Comparison of ENCODE assay signal across 13 mouse cellular contexts in the genomic region with DNA sequence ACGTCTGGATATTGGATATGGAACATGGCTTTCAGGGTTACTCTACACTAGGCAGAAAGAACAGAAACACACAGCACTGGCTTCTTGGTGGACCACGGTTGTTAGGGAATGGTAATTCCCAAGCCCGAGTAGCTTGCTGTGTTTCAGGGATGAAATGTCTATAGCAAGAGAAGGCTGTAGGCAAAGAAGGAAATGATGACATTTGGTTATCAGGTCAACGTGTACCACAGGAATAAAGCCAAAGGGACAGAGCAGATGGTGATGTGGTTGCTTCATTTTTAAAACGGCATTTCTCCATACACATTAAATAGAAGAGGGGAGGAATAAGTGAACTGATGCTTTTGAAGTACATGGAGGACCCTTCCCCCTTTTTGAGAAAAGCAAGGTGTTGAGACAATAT.
"Had no signal": no experiment of that assay in that cellular context is flagged by ENCODE, and none has a peak within 500 bp of the region (broad histone marks: within the 10 kb centered on the region; RNA-seq: fewer than 3 reads in every experiment).

No protein-coding gene starts in this region.

- DNase-seq: lung, embryonic 14.5 days; lung, postnatal 10 days; lung, postnatal 4 days; midbrain, embryonic 14.5 days; retina, postnatal 1 day; right cerebral cortex, adult 18-20 months; right cerebral cortex, postnatal 25 days; right cerebral cortex, postnatal 4 days; spleen, adult 18-20 months; thymus, adult 18-20 months; thymus, postnatal 14 days; thymus, postnatal 36 days had no signal

- ATAC-seq: midbrain, embryonic 16.5 days had no signal
